Mouse (Mus musculus) midbrain, embryonic 11.5 days (tissue): Measurements from ENCODE around the gene Hdhd3. TPM values are rescaled to one million over a fixed set of nuclear protein-coding genes. Genes with fewer than 3 reads are reported as not detected.

ENCODE experiments used
- ATAC-seq: fragments of 200-750 bp; cut with Nextera tagmentation; 2 replicates; pipeline ENCODE4 v1.8.0; 2017; ENCODE audit warnings: moderate TSS enrichment, moderate library complexity; ENCODE audit not compliant: low FRiP score
- DNase-seq: peaks from one replicate; pipeline ENCODE4 v3.0.0; 2015; ENCODE audit warnings: low spot score; ENCODE audit errors: missing footprints
- H3K27ac ChIP-seq: fragments of 300-500 bp; sonication (generic); 2 replicates; pipeline ENCODE4 v1.5.1; 2014; ENCODE audit warnings: low read depth, low read length
- H3K27me3 ChIP-seq: fragments of 300-500 bp; sonication (generic); 2 replicates; pipeline ENCODE4 v1.6.1; 2014; ENCODE audit warnings: mild to moderate bottlenecking, low read length, moderate library complexity, mixed read lengths; ENCODE audit not compliant: control insufficient read depth, insufficient read depth
- H3K36me3 ChIP-seq: fragments of 300-500 bp; sonication (generic); 2 replicates; pipeline ENCODE4 v1.6.1; 2014; ENCODE audit warnings: mild to moderate bottlenecking, low read length, moderate library complexity, mixed read lengths; ENCODE audit not compliant: control insufficient read depth, insufficient read depth
- H3K4me1 ChIP-seq: fragments of 300-500 bp; sonication (generic); 2 replicates; pipeline ENCODE4 v1.6.1; 2014; ENCODE audit warnings: low read length; ENCODE audit not compliant: control insufficient read depth, insufficient read depth
- H3K4me2 ChIP-seq: fragments of 300-500 bp; sonication (generic); 2 replicates; pipeline ENCODE4 v1.6.1; 2014; ENCODE audit warnings: mild to moderate bottlenecking, moderate library complexity
- H3K4me3 ChIP-seq: fragments of 300-500 bp; sonication (generic); 2 replicates; pipeline ENCODE4 v1.5.1; 2014; ENCODE audit warnings: low read depth, low read length
- H3K9ac ChIP-seq: fragments of 300-500 bp; sonication (generic); 2 replicates; pipeline ENCODE4 v1.6.1; 2014; ENCODE audit warnings: low read length
- H3K9me3 ChIP-seq: fragments of 300-500 bp; sonication (generic); 2 replicates; pipeline ENCODE4 v1.6.1; 2016; ENCODE audit warnings: low read length; ENCODE audit not compliant: control insufficient read depth
- WGBS: fragments of 180-500 bp; shearing (Covaris S2); extraction: QIAGEN DNeasy Blood & Tissue Kit; methylation state at CpG from one replicate; pipeline ENCODE4 v1.1.7; 2014; 5-methylcytosine and 5-hydroxymethylcytosine counted together
- polyA plus RNA-seq: library from polyadenylated mRNA; unstranded; fragments of >200 nt; fragmentation: Nextera tagmentation; extraction: Ambion mirVana; gene quantifications from 2 replicates; pipeline ENCODE4 v1.2.1, GENCODE M21; 2014

Gene Hdhd3
- polyA plus RNA-seq, result 10.8 and 12.1 TPM in 2 replicates

GRCm38 (mm10) chr4:62503374-62503970 is at the start of gene Hdhd3:
Gene Hdhd3, minus strand, starts transcription at chr4:62503467.
- H3K27ac ChIP-seq, result no peak within 1 kb of the TSS
- WGBS, result 84% methylated on average over 3 of the region's 3 CpGs

DNA sequence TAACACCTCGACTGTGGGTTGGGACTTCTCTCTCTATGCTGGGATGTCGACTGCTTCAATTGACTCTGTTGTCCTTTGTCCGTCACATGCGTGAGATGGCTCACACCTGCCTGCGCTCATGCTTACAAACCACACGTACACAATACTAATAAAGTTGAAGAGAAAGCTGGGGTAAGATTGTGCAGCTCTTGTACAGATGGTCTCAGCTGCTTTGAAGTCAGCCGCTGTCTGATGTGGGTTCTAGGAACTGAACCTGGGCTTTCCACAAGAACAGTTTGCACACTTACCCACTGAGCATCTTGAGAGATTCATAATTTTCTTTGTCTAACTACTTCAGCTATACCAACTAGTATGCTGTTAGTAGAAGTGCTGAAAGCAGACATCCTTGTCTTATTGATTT is 48.7 kb upstream of the Hdhd3 start:
- no peak for ATAC-seq
- WGBS, result 91% methylated on average over 7 of the region's 7 CpGs
- H3K27ac ChIP-seq, result no peak overlapping the region
- no peak overlapping the region for H3K4me2 ChIP-seq
- no peak overlapping the region for H3K4me3 ChIP-seq
- no peaks in the 10 kb centered on the region for H3K27me3 ChIP-seq
- no peak overlapping the region for H3K9ac ChIP-seq
- H3K9me3 ChIP-seq, result no peaks in the 10 kb centered on the region
- no peaks in the 10 kb centered on the region for H3K4me1 ChIP-seq
- DNase-seq, result no peak
- H3K36me3 ChIP-seq, result no peaks in the 10 kb centered on the region

More at GRCm38 (mm10) chr4:62503374-62503970, at the start of gene Hdhd3:
- no peaks in the 10 kb centered on the region for H3K27me3 ChIP-seq
- H3K4me2 ChIP-seq, result peak within 1 kb of the TSS; percentile 70
- DNase-seq (no peak), ATAC-seq (no peak)
- H3K9me3 ChIP-seq, result no peaks in the 10 kb centered on the region
- peaks cover 4% of the 10 kb centered on the region; the same call in 1 of the 2 replicates for H3K4me1 ChIP-seq
- H3K4me3 ChIP-seq, result peak within 1 kb of the TSS; percentile 74
- H3K9ac ChIP-seq, result peak within 1 kb of the TSS; percentile 77
- H3K36me3 ChIP-seq, result peaks cover 5% of the 10 kb centered on the region

- Histone ChIP-seq H3K36me3 (no peaks in the 10 kb centered on the region), H3K27me3 (no peaks in the 10 kb centered on the region), H3K9ac (no peak overlapping the region), H3K9me3 (no peaks in the 10 kb centered on the region), H3K4me1 (no peaks in the 10 kb centered on the region), H3K27ac (no peak overlapping the region), H3K4me2 (no peak overlapping the region), H3K4me3 (no peak overlapping the region)
- ATAC-seq (no peak), DNase-seq (no peak)
Measured at GRCm38 (mm10) chr4:62544801-62545200, 41.5 kb upstream of the Hdhd3 start.

- Histone ChIP-seq H3K9me3 (no peaks in the 10 kb centered on the region), H3K4me3 (no peak overlapping the region), H3K4me2 (no peak overlapping the region), H3K27ac (no peak overlapping the region), H3K27me3 (no peaks in the 10 kb centered on the region), H3K4me1 (no peaks in the 10 kb centered on the region), H3K36me3 (no peaks in the 10 kb centered on the region), H3K9ac (no peak overlapping the region)
- ATAC-seq, result no peak
- WGBS, result 89% methylated on average over 6 of the region's 6 CpGs
- no peak for DNase-seq
Measured at GRCm38 (mm10) chr4:62543782-62544181, 40.5 kb upstream of the Hdhd3 start.

DNA sequence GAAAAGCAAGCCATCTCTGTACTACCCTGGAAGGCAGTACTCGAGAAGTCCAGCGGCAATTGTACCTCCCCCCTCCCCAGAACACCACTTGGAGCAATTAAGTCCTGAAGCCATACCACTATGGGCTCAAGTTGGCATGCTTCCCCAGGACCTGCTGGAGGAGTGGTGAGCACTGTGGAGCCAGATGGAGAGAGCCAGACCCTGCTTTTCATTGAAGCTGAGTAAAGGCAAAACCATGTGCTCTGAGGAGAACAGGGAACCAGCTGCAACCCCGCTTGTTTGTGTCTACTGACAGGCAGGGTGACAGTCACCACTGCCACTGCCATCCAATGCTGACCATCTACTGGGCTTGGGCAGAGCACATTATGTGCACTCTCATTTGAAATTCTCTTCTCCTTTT is 38.5 kb upstream of the Hdhd3 start:
- DNase-seq (no peak), ATAC-seq (no peak)
- Histone ChIP-seq H3K36me3 (no peaks in the 10 kb centered on the region), H3K27ac (no peak overlapping the region), H3K27me3 (no peaks in the 10 kb centered on the region), H3K4me2 (no peak overlapping the region), H3K9me3 (no peaks in the 10 kb centered on the region), H3K4me1 (no peaks in the 10 kb centered on the region), H3K4me3 (no peak overlapping the region), H3K9ac (no peak overlapping the region)
- WGBS, result 79% methylated on average over 3 of the region's 3 CpGs

DNA sequence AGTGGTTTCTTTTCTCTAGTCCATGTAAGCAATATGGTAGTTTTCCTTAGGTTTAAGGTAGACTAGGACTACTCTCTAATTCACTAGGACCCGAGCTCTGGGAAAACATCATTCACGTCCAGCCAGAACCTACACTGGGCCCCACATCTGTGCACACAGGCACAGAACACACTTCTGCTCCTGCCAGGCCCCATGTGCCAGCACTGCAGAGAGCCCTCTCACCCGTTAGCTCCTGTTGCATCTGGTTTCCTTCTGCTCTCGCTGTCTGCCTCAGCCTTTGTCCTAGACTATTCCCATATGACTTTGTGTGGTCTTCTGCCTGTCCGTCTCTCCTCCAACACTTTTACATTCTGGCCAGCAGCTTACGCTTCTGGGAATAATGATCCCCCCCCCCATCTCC is 30.5 kb upstream of the Hdhd3 start:
- DNase-seq (no peak), ATAC-seq (no peak)
- no peak overlapping the region for H3K4me2 ChIP-seq
- no peak overlapping the region for H3K27ac ChIP-seq
- WGBS, result 85% methylated on average over 6 of the region's 6 CpGs
- no peaks in the 10 kb centered on the region for H3K36me3 ChIP-seq
- H3K9me3 ChIP-seq, result no peaks in the 10 kb centered on the region
- H3K4me3 ChIP-seq, result no peak overlapping the region
- H3K27me3 ChIP-seq, result no peaks in the 10 kb centered on the region
- H3K4me1 ChIP-seq, result no peaks in the 10 kb centered on the region
- no peak overlapping the region for H3K9ac ChIP-seq

GRCm38 (mm10) chr4:62527655-62528054 is 24.4 kb upstream of the Hdhd3 start:
- Histone ChIP-seq H3K4me2 (no peak overlapping the region), H3K4me1 (peaks cover 8% of the 10 kb centered on the region), H3K9ac (no peak overlapping the region), H3K9me3 (no peaks in the 10 kb centered on the region), H3K4me3 (no peak overlapping the region), H3K36me3 (no peaks in the 10 kb centered on the region), H3K27me3 (no peaks in the 10 kb centered on the region), H3K27ac (no peak overlapping the region)
- DNase-seq, result no peak
- no peak for ATAC-seq
- WGBS, result 88% methylated on average over 4 of the region's 4 CpGs

DNA sequence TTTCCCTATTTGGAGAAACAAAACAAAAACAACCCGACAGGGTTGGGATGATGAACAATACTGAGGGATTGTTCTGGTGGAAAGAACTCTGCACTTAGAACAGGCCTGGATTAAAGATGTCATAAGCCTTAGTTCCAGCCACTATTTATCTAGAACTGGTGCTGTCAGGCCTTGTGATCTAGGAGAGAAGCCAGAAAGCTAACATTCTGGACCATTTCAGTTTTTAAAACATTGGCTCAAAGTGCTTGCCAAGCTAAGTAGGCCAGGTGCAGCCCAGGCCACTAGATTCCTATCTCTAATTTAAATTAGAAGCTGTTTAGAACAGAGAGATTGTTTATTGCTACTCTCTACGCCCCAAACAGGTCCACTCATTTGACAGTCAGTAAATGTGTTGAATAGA is 23.0 kb upstream of the Hdhd3 start:
- Histone ChIP-seq H3K27ac (no peak overlapping the region), H3K4me2 (no peak overlapping the region), H3K36me3 (no peaks in the 10 kb centered on the region), H3K9ac (no peak overlapping the region), H3K9me3 (no peaks in the 10 kb centered on the region), H3K4me3 (no peak overlapping the region), H3K4me1 (peaks cover 8% of the 10 kb centered on the region), H3K27me3 (no peaks in the 10 kb centered on the region)
- 63% methylated on average over 2 of the region's 2 CpGs for WGBS
- DNase-seq (no peak), ATAC-seq (no peak)

DNA sequence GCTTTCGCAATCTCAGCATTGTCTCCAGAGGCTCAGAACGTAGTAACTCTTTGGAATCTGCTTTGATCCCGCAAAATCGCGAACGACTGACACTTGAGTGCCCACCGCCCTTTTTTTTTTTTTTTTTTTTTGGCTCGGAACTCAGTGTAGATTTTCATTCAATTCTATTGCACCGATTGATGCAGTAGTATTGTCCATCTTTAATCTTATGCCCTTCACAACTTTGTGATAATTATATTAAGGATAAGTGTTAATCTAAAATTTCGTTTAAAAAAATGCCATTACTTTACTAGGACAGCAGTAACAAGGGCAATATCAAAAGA is 22.2 kb upstream of the Hdhd3 start:
- H3K36me3 ChIP-seq, result no peaks in the 10 kb centered on the region
- H3K9ac ChIP-seq, result peak overlapping the region; percentile 30; the same call in 1 of the 2 replicates
- no peaks in the 10 kb centered on the region for H3K9me3 ChIP-seq
- no peak for DNase-seq
- peak overlapping the region; percentile 74 for H3K4me2 ChIP-seq
- H3K4me3 ChIP-seq, result peak overlapping the region; percentile 70
- H3K4me1 ChIP-seq, result peaks cover 11% of the 10 kb centered on the region
- no peak overlapping the region for H3K27ac ChIP-seq
- no peak for ATAC-seq
- no peaks in the 10 kb centered on the region for H3K27me3 ChIP-seq
- WGBS, result 0% methylated on average over 10 of the region's 10 CpGs
